Mouse (Mus musculus) limb, embryonic 15.5 days (tissue): ENCODE results near the gene Bend4. TPM values are rescaled to one million over a fixed set of nuclear protein-coding genes. Genes with fewer than 3 reads are reported as not detected.

Source experiments
- ATAC-seq: fragments of 200-750 bp; cut with Nextera tagmentation; 2 replicates; pipeline ENCODE4 v1.8.0; 2017; ENCODE audit warnings: low read depth, moderate TSS enrichment; ENCODE audit not compliant: insufficient number of reproducible peaks, low FRiP score, low TSS enrichment
- H3K27ac ChIP-seq: fragments of 300-500 bp; sonication (generic); 2 replicates; pipeline ENCODE4 v1.5.1; 2015; ENCODE audit warnings: moderate library complexity, mild to moderate bottlenecking, inconsistent platforms
- H3K27me3 ChIP-seq: fragments of 300-500 bp; sonication (generic); 2 replicates; pipeline ENCODE4 v1.6.1; 2015; ENCODE audit warnings: inconsistent platforms
- H3K36me3 ChIP-seq: fragments of 300-500 bp; sonication (generic); 2 replicates; pipeline ENCODE4 v1.6.1; 2015; ENCODE audit warnings: inconsistent platforms
- H3K4me1 ChIP-seq: fragments of 300-500 bp; sonication (generic); 2 replicates; pipeline ENCODE4 v1.6.1; 2015; ENCODE audit warnings: inconsistent platforms
- H3K4me2 ChIP-seq: fragments of 300-500 bp; sonication (generic); 2 replicates; pipeline ENCODE4 v1.6.1; 2015; ENCODE audit warnings: mild to moderate bottlenecking, inconsistent platforms
- H3K4me3 ChIP-seq: fragments of 300-500 bp; sonication (generic); 2 replicates; pipeline ENCODE4 v1.5.1; 2015; ENCODE audit warnings: mild to moderate bottlenecking, inconsistent platforms
- H3K9ac ChIP-seq: fragments of 300-500 bp; sonication (generic); 2 replicates; pipeline ENCODE4 v1.6.1; 2015; ENCODE audit warnings: inconsistent platforms
- H3K9me3 ChIP-seq: fragments of 300-500 bp; sonication (generic); 2 replicates; pipeline ENCODE4 v1.6.1; 2016; ENCODE audit warnings: inconsistent platforms
- WGBS: fragments of 180-500 bp; shearing (Covaris S2); methylation state at CpG from one replicate; pipeline ENCODE4 v1.1.7; 2015; 5-methylcytosine and 5-hydroxymethylcytosine counted together
- polyA plus RNA-seq: library from polyadenylated mRNA; unstranded; fragments of >200 nt; fragmentation: Nextera tagmentation; extraction: Ambion mirVana; gene quantifications from 2 replicates; pipeline ENCODE4 v1.2.1, GENCODE M21; 2015

The Bend4 gene
- polyA plus RNA-seq, 1 experiment from 2014 or later: 3.4 TPM

DNA sequence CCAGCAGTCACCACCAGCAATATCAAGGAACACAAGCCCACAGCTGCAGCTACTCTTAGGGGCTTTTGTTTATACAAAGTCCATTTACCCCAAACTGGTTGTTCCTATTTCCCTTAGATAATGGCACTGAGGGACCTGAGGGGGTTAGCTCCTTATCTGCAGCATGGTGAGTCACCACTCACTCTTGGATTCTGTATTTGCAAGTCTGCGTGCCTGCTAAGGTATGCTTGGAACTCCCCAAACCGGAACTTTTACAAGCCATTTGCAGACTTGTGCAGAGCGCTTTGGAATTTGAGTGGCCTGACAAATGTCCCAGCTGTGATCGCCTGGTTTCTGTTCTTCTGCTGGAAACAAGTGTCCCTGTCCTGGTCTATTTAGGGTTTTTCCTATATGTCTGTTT, 17.7 kb downstream of the Bend4 start:
- H3K9me3 ChIP-seq: no peaks in the 10 kb centered on the region
- H3K36me3 ChIP-seq: no peaks in the 10 kb centered on the region
- H3K9ac ChIP-seq: no peak overlapping the region
- H3K27me3 ChIP-seq: no peaks in the 10 kb centered on the region
- no peak overlapping the region for H3K4me3 ChIP-seq
- H3K4me2 ChIP-seq: no peak overlapping the region
- 23% methylated on average over 4 of the region's 4 CpGs for WGBS
- H3K27ac ChIP-seq: no peak overlapping the region
- ATAC-seq: no peak
- H3K4me1 ChIP-seq: 0 out of 2 replicates have a peak, but pooled peaks cover 13% of the 10 kb centered on the region

- ATAC-seq: no peak
- Histone ChIP-seq H3K27ac (no peak overlapping the region), H3K36me3 (no peaks in the 10 kb centered on the region), H3K9ac (no peak overlapping the region), H3K4me1 (0 out of 2 replicates have a peak, but pooled peaks cover 13% of the 10 kb centered on the region), H3K27me3 (no peaks in the 10 kb centered on the region), H3K9me3 (no peaks in the 10 kb centered on the region), H3K4me2 (no peak overlapping the region), H3K4me3 (no peak overlapping the region)
- 50% methylated on average over 6 of the region's 6 CpGs for WGBS
Observed at GRCm38 (mm10) chr5:67408391-67408790, 19.7 kb downstream of the Bend4 start.

- Histone ChIP-seq H3K9ac (no peak overlapping the region), H3K4me3 (no peak overlapping the region), H3K36me3 (no peaks in the 10 kb centered on the region), H3K9me3 (no peaks in the 10 kb centered on the region), H3K4me1 (peaks cover 19% of the 10 kb centered on the region), H3K4me2 (no peak overlapping the region), H3K27me3 (no peaks in the 10 kb centered on the region), H3K27ac (no peak overlapping the region)
- ATAC-seq: no peak
- WGBS: 75% methylated on average over 9 of the region's 9 CpGs
Observed at GRCm38 (mm10) chr5:67404919-67405318, 23.2 kb downstream of the Bend4 start.

DNA sequence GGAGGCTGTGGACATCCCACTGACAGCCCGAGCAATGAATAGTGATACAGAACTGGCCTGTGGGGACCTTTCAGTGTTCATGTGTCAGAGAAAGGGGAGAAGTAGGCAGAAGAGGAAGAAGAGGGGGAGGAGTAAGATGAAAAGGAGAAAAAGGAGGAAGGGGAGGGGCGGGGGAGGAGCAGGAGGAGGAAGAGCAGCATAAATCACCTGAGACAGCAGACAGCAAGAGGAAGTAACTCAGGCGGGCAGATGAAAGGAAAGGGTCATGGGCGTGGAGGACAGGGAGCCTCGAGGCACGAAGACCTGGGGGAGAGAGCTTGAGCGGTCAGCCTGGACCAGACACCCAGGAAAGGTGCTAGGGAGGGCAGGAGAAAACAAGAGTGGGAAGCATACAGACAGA, 23.7 kb downstream of the Bend4 start:
- Histone ChIP-seq H3K9me3 (no peaks in the 10 kb centered on the region), H3K4me1 (peaks cover 22% of the 10 kb centered on the region), H3K9ac (no peak overlapping the region), H3K36me3 (no peaks in the 10 kb centered on the region), H3K4me2 (no peak overlapping the region), H3K27ac (no peak overlapping the region), H3K4me3 (no peak overlapping the region), H3K27me3 (no peaks in the 10 kb centered on the region)
- WGBS: 62% methylated on average over 7 of the region's 7 CpGs
- ATAC-seq: no peak

GRCm38 (mm10) chr5:67401612-67402011, 26.5 kb downstream of the Bend4 start:
- H3K27ac ChIP-seq: no peak overlapping the region
- WGBS: 19% methylated on average over 9 of the region's 9 CpGs
- peaks cover 3% of the 10 kb centered on the region; the same call in 1 of the 2 replicates for H3K36me3 ChIP-seq
- H3K9me3 ChIP-seq: no peaks in the 10 kb centered on the region
- H3K4me1 ChIP-seq: peaks cover 15% of the 10 kb centered on the region
- H3K27me3 ChIP-seq: 0 out of 2 replicates have a peak, but pooled peaks cover 5% of the 10 kb centered on the region
- H3K9ac ChIP-seq: no peak overlapping the region
- peak overlapping the region; percentile 47 for H3K4me2 ChIP-seq
- ATAC-seq: peak; percentile 48; the same call in 1 of the 2 replicates
- H3K4me3 ChIP-seq: peak overlapping the region; percentile 14; the same call in 1 of the 2 replicates

- H3K27me3 ChIP-seq: 0 out of 2 replicates have a peak, but pooled peaks cover 5% of the 10 kb centered on the region
- H3K36me3 ChIP-seq: peaks cover 3% of the 10 kb centered on the region; the same call in 1 of the 2 replicates
- WGBS: 16% methylated on average over 12 of the region's 12 CpGs
- no peak overlapping the region for H3K27ac ChIP-seq
- peak overlapping the region; percentile 14; the same call in 1 of the 2 replicates for H3K4me3 ChIP-seq
- peak overlapping the region; percentile 47 for H3K4me2 ChIP-seq
- peaks cover 15% of the 10 kb centered on the region for H3K4me1 ChIP-seq
- no peak overlapping the region for H3K9ac ChIP-seq
- no peak for ATAC-seq
- no peaks in the 10 kb centered on the region for H3K9me3 ChIP-seq
Observed at GRCm38 (mm10) chr5:67400608-67401480, 27.3 kb downstream of the Bend4 start.

DNA sequence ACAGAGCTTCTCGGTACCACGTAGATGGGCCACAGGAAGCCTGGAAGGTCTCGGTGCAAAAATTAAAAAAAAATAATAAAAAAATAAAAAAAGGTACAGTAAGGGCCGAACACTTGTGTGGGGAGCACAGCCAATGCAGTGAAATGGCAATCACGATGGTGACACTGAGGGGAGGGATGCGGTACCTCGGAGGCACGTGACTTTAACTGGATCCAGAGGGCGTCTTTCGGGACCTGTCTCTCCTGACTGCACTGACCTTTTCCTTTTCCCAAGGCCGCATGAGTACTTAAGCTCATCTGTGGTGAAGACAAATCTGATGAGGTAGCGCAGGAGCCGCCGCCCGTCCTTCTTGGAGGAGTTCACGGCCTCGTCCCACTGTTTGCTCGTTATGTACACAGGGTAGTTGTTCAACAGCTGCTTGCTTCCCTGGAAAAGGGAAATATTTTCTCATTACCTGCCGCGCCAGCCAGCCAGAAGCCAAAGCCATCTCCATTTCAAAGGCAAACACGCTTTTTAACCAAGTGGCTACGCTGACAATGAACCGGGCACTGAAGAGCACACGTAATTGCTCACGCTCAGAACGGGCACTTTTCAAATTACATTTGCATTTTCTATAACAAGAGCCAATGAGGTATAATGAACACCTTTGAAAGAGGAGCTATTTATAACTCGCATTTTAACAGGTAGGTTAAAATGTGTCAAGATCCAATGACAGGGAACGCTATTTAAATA, 28.1 kb downstream of the Bend4 start:
- WGBS: 30% methylated on average over 28 of the region's 28 CpGs

GRCm38 (mm10) chr5:67397186-67397585, 30.9 kb downstream of the Bend4 start:
- Histone ChIP-seq H3K27me3 (0 out of 2 replicates have a peak, but pooled peaks cover 5% of the 10 kb centered on the region), H3K36me3 (peaks cover 3% of the 10 kb centered on the region; the same call in 1 of the 2 replicates), H3K4me3 (no peak overlapping the region), H3K4me2 (no peak overlapping the region), H3K9me3 (no peaks in the 10 kb centered on the region), H3K27ac (no peak overlapping the region), H3K4me1 (peaks cover 15% of the 10 kb centered on the region), H3K9ac (no peak overlapping the region)
- ATAC-seq: no peak
- WGBS: 33% methylated on average over 14 of the region's 14 CpGs

More for the DNA sequence above, 28.1 kb downstream of the Bend4 start:
- no peak overlapping the region for H3K27ac ChIP-seq
- H3K4me3 ChIP-seq: peak overlapping the region; percentile 11; the same call in 1 of the 2 replicates
- no peak for ATAC-seq
- peaks cover 3% of the 10 kb centered on the region; the same call in 1 of the 2 replicates for H3K36me3 ChIP-seq
- H3K4me1 ChIP-seq: peaks cover 15% of the 10 kb centered on the region
- peak overlapping the region; percentile 47 for H3K4me2 ChIP-seq
- H3K27me3 ChIP-seq: 0 out of 2 replicates have a peak, but pooled peaks cover 5% of the 10 kb centered on the region
- no peak overlapping the region for H3K9ac ChIP-seq
- no peaks in the 10 kb centered on the region for H3K9me3 ChIP-seq

GRCm38 (mm10) chr5:67395211-67395851, 32.8 kb downstream of the Bend4 start:
- H3K36me3 ChIP-seq: peaks cover 3% of the 10 kb centered on the region; the same call in 1 of the 2 replicates
- no peaks in the 10 kb centered on the region for H3K9me3 ChIP-seq
- H3K4me2 ChIP-seq: no peak overlapping the region
- H3K27me3 ChIP-seq: 0 out of 2 replicates have a peak, but pooled peaks cover 5% of the 10 kb centered on the region
- H3K9ac ChIP-seq: no peak overlapping the region
- no peak overlapping the region for H3K27ac ChIP-seq
- H3K4me3 ChIP-seq: no peak overlapping the region
- WGBS: 77% methylated on average over 11 of the region's 11 CpGs
- peaks cover 7% of the 10 kb centered on the region for H3K4me1 ChIP-seq
- ATAC-seq: no peak

DNA sequence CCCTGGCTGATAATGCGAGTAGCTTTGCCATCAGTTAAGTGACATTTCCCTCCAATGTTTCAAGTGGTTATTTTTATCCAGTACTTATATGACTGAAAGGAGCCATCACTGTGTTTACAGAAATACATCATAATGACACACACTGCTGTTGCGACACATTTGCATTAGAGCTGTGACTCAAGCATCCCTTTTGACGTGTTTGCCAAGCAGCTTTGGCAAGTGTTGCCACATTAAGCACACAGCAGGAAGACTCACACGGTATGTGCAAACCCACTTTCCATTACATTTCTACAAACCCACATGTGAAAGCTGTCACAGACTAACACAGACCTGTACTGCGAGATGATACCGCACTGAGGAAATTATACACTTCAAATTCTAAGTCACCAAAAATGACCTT, 34.2 kb downstream of the Bend4 start:
- 83% methylated on average over 6 of the region's 6 CpGs for WGBS
- no peak for ATAC-seq

DNA sequence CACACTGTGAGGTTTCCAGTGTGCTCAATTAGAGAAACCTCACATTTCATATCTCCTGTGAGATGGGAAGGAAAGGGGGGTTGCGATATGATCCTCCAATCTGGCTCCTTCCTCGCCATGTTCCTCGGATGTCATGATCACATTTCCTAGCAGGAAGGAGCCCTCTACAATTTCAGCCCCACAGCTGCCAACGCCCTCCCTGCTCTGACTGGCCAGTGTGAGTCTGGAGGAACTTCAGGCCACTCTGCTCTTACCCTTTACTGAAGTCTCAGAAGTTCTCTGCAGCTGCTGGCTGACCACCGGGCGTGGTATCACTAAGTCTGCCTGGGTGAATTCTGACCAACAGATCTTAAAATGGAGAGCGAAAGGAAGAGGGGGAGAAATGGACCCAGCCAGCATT, 45.6 kb downstream of the Bend4 start:
- Histone ChIP-seq H3K4me1 (no peaks in the 10 kb centered on the region), H3K9ac (no peak overlapping the region), H3K27ac (no peak overlapping the region), H3K9me3 (no peaks in the 10 kb centered on the region), H3K4me2 (no peak overlapping the region), H3K36me3 (no peaks in the 10 kb centered on the region), H3K4me3 (no peak overlapping the region), H3K27me3 (no peaks in the 10 kb centered on the region)
- ATAC-seq: no peak
- WGBS: 84% methylated on average over 7 of the region's 7 CpGs

More for the DNA sequence above, 34.2 kb downstream of the Bend4 start:
- no peak overlapping the region for H3K4me3 ChIP-seq
- no peaks in the 10 kb centered on the region for H3K4me1 ChIP-seq
- no peak overlapping the region for H3K4me2 ChIP-seq
- H3K36me3 ChIP-seq: peaks cover 3% of the 10 kb centered on the region; the same call in 1 of the 2 replicates
- H3K27ac ChIP-seq: no peak overlapping the region
- H3K27me3 ChIP-seq: 0 out of 2 replicates have a peak, but pooled peaks cover 5% of the 10 kb centered on the region
- H3K9ac ChIP-seq: no peak overlapping the region
- no peaks in the 10 kb centered on the region for H3K9me3 ChIP-seq
